7 mouse cellular contexts compared by ENCODE assay signal in the genomic region with DNA sequence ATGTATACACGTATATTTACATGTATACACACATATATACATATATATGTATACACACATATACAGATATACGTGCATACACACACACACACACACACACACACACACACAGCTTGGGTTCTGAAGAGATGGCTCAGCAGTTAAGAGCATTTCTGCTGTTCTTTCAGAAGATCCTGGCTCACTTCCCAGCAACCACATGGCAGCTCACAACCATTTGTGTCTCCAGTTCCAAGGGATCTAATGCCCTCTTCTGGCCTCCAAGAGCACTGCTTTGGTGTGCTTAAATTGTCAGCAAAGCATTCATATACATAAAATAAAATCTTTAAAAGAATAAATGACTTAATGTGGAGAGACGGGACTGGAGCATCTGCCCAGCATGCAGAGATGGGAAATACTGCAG. TPM values are rescaled to one million over a fixed set of nuclear protein-coding genes. Genes with fewer than 3 reads are reported as not detected.
DNase-seq lines count a peak whose midpoint lies in the region; ATAC-seq lines count a peak whose summit lies in the region.

No protein-coding gene starts in this region.

- ATAC-seq in megakaryocyte progenitor cell, adult 5-6 weeks (replicated peaks; ENCODE audit: poor library complexity), result peak; percentile 90

- DNase-seq in retina, postnatal 1 day, result peak; percentile 52
- no peak for DNase-seq in retina, embryonic 14.5 days (ENCODE audit: low spot score)
- DNase-seq in adrenal gland, postnatal 36 days, result peak; percentile 64 to 80
- DNase-seq in gastrocnemius, adult 8-10 months (ENCODE audit: low spot score in 2 of 2), result peak; percentile 44 to 61
- DNase-seq in layer of hippocampus, adult 11-12 months (ENCODE audit: low spot score), result peak; percentile 82
- no peak for DNase-seq in thymus, postnatal 4 days

RNA-seq across cellular contexts. Expression of a gene that starts 0.8 kb away (rescaled TPM):
- total RNA-seq in adrenal gland, postnatal 36 days (2021), result not detected
- not detected for total RNA-seq in gastrocnemius, adult 8-10 months (2022)
- 0.24 and 0.54 TPM in 2 replicates for total RNA-seq in megakaryocyte progenitor cell, adult 5-6 weeks (2015)
- total RNA-seq in megakaryocyte progenitor cell, adult 5-6 weeks (2017), result 0.12 and 0.14 TPM in 2 replicates

Comparison
In these comparisons a context has a peak if more than half of its experiments do, and no peak if none do; other contexts are left out.
1. DNase-seq: peak in retina, postnatal 1 day (single experiment), adrenal gland, postnatal 36 days (2 of 2), gastrocnemius, adult 8-10 months (2 of 2) and layer of hippocampus, adult 11-12 months (single experiment); none in retina, embryonic 14.5 days (single experiment) and thymus, postnatal 4 days (single experiment).